Comparison of ENCODE assay signal across 13 mouse cellular contexts in the genomic region with DNA sequence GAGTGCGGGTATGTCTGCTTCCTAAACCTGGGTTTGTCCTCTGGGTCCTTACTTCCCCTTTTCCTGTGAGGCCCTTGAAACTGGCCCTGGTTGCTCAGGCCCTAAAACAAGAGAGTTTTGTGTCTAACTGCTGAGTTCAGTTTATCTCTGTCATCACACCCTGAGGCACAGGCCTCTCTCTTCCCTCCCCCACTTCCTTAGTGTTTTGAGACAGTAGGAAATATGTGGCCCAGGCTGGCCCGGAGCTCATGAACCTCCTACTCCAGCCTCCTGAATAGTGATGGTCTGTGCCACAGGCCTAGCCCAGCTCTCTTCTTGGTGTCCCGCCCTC. TPM values are rescaled to one million over a fixed set of nuclear protein-coding genes. Genes with fewer than 3 reads are reported as not detected.
DNase-seq lines count a peak whose midpoint lies in the region; ATAC-seq lines count a peak whose summit lies in the region.
"Had no signal": no experiment of that assay in that cellular context is flagged by ENCODE, and none has a peak within 500 bp of the region (broad histone marks: within the 10 kb centered on the region; RNA-seq: fewer than 3 reads in every experiment).

No protein-coding gene starts in this region.

- no peak overlapping the region for H3K4me3 ChIP-seq in heart, embryonic 11.5 days (ENCODE audit: low read depth, low read length)
- H3K4me3 ChIP-seq: embryonic facial prominence, embryonic 13.5 days; gastrocnemius, adult 2 months; midbrain, embryonic 13.5 days had no signal

- H3K9me3 ChIP-seq in heart, embryonic 11.5 days (replicated peaks; ENCODE audit: control insufficient read depth, low read length) = no peaks in the 10 kb centered on the region
- H3K9me3 ChIP-seq: embryonic facial prominence, embryonic 13.5 days; midbrain, embryonic 13.5 days had no signal

- H3K4me1 ChIP-seq in heart, embryonic 11.5 days (ENCODE audit: control insufficient read depth, insufficient read depth, low read length) = peaks cover 4% of the 10 kb centered on the region; the same call in 1 of the 2 replicates
- H3K4me1 ChIP-seq: midbrain, embryonic 13.5 days had no signal

- 0 out of 2 replicates have a peak overlapping the region, but pooled peaks have one; percentile 4 for H3K4me2 ChIP-seq in heart, embryonic 11.5 days
- H3K4me2 ChIP-seq: embryonic facial prominence, embryonic 13.5 days; hindbrain, embryonic 14.5 days; midbrain, embryonic 13.5 days had no signal

- 41% methylated on average over 3 of the region's 3 CpGs for WGBS in heart, embryonic 11.5 days (ENCODE audit: insufficient replicate concordance)

- peak; percentile 29; the same call in 1 of the 2 replicates for ATAC-seq in heart, embryonic 11.5 days (replicated peaks; ENCODE audit: insufficient number of reproducible peaks, low FRiP score, low TSS enrichment)
- ATAC-seq in common myeloid progenitor, adult 5-6 weeks (replicated peaks; ENCODE audit: low read depth, poor library complexity, severe bottlenecking) = peak; percentile 91
- ATAC-seq: midbrain, embryonic 13.5 days had no signal

- no peak for DNase-seq in heart, postnatal 10 days
- DNase-seq in 416B (ENCODE audit: low read depth) = peak; percentile 90
- peak; percentile 4 for DNase-seq in lung, postnatal 36 days
- DNase-seq in cerebellum, postnatal 25 days = no peak
- no peak for DNase-seq in spleen, postnatal 14 days (ENCODE audit: low spot score in 2 of 2)
- DNase-seq in layer of hippocampus, adult 8-10 months (ENCODE audit: low spot score in 2 of 2) = no peak
- DNase-seq: gastrocnemius, adult 2 months; kidney, postnatal 36 days had no signal

- intact Hi-C loops in heart, postnatal 10 days (cut with DNase I) = no loop called here

- no peaks in the 10 kb centered on the region for H3K36me3 ChIP-seq in heart, embryonic 11.5 days (ENCODE audit: control insufficient read depth, insufficient read depth, low read length)
- H3K36me3 ChIP-seq: embryonic facial prominence, embryonic 13.5 days; midbrain, embryonic 13.5 days had no signal

- peak overlapping the region; percentile 41; the same call in 1 of the 2 replicates for H3K27ac ChIP-seq in heart, embryonic 11.5 days (ENCODE audit: low read depth, low read length)
- H3K27ac ChIP-seq: embryonic facial prominence, embryonic 13.5 days; gastrocnemius, adult 2 months; hindbrain, embryonic 14.5 days; midbrain, embryonic 13.5 days had no signal

- H3K9ac ChIP-seq in heart, embryonic 11.5 days (ENCODE audit: low read depth, low read length) = no peak overlapping the region
- H3K9ac ChIP-seq: embryonic facial prominence, embryonic 13.5 days; hindbrain, embryonic 14.5 days; midbrain, embryonic 13.5 days had no signal

- no peaks in the 10 kb centered on the region for H3K27me3 ChIP-seq in heart, embryonic 11.5 days (ENCODE audit: control insufficient read depth, insufficient read depth, low read length)
- H3K27me3 ChIP-seq: embryonic facial prominence, embryonic 13.5 days; midbrain, embryonic 13.5 days had no signal

RNA-seq across cellular contexts. Expression of gene Slc2a9, which starts 2.5 kb away (rescaled TPM):
- polyA plus RNA-seq in heart, embryonic 11.5 days (2014; fragmentation: Nextera tagmentation; extraction: Ambion mirVana) = 0.19 and 0.49 TPM in 2 replicates
- 1 to 10 TPM; 2.2 to 2.8 TPM for total RNA-seq in heart, postnatal 10 days (2021)
- total RNA-seq in common myeloid progenitor, adult 5-6 weeks (2017) = 4.4 and 4.9 TPM in 2 replicates
- 1 to 10 TPM; 1.9 to 5.3 (median 4.3) TPM for total RNA-seq in layer of hippocampus, adult 8-10 months (2022)

RNA-seq across cellular contexts. Expression of gene Wdr1, which starts 57.6 kb away (rescaled TPM):
- 244 and 288 TPM in 2 replicates for polyA plus RNA-seq in heart, embryonic 11.5 days (2014; fragmentation: Nextera tagmentation; extraction: Ambion mirVana)
- total RNA-seq in heart, postnatal 10 days (2021) = 100 to 1,000 TPM; 184 to 188 TPM
- total RNA-seq in common myeloid progenitor, adult 5-6 weeks (2017) = 158 and 166 TPM in 2 replicates
- total RNA-seq in layer of hippocampus, adult 8-10 months (2022) = 100 to 1,000 TPM; 214 to 223 (median 220) TPM

Comparison
In these comparisons a context has a peak if more than half of its experiments do, and no peak if none do; other contexts are left out.
1. DNase-seq: peak in 416B (single experiment) and lung, postnatal 36 days (single experiment); none in heart, postnatal 10 days (0 of 2), cerebellum, postnatal 25 days (0 of 2), spleen, postnatal 14 days (0 of 2) and layer of hippocampus, adult 8-10 months (0 of 2).